In the genomic region with DNA sequence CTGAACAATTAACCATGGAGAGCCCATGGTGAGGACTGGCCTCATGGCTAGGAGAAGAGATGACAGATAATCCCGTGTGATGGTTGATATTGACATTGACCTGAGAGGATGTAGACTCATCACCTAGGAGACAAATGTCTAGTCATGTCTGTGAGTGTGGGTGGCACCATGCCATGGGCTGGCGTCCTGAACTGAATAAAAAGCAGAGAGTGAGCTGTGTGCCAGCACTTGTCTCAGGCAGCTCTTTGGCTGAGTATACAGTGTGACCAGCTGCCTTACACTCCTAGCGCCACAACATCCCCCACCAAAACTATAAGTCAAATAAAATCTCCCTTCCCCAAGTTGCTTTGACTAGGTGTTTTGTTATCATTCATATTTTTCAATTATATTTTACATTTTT, we compare ENCODE assay signal across 14 mouse cellular contexts.
DNase-seq lines count a peak whose midpoint lies in the region; TF ChIP-seq lines count a peak whose summit lies in the region.
"Had no signal": no experiment of that assay in that cellular context is flagged by ENCODE, and none has a peak within 500 bp of the region (broad histone marks: within the 10 kb centered on the region; RNA-seq: fewer than 3 reads in every experiment).

No protein-coding gene starts in this region.

- intact Hi-C loops in heart, postnatal 14 days (cut with DNase I): no loop called here

- TF ChIP-seq POLR2A in brain, embryonic 14.5 days (IDR thresholded peaks at IDR 0.05; ENCODE audit: borderline replicate concordance, extremely low read depth, insufficient read depth, insufficient read length, poor library complexity, severe bottlenecking): no peak

- DNase-seq in cerebellum, postnatal 10 days: peak; percentile 95 to 96
- no peak for DNase-seq in cerebellum, adult 9-11 months
- peak; percentile 48 for DNase-seq in layer of hippocampus, adult 11-12 months (ENCODE audit: low spot score)
- no peak for DNase-seq in layer of hippocampus, adult 9-10 months (ENCODE audit: low spot score)
- DNase-seq in brain, embryonic 14.5 days (ENCODE audit: low read depth): peak; percentile 87
- DNase-seq in layer of hippocampus, postnatal 10 days (ENCODE audit: low spot score in 2 of 2): peak; percentile 48 to 58
- no peak for DNase-seq in kidney, adult 8-10 months
- no peak for DNase-seq in heart, postnatal 14 days
- DNase-seq: heart, adult 11 months; heart, postnatal 10 days; kidney, adult 11 months; kidney, postnatal 4 days; lung, adult 18-20 months; thymus, adult 2 months had no signal

- no peak for TF ChIP-seq CTCF in brain, embryonic 14.5 days (IDR thresholded peaks at IDR 0.05; ENCODE audit: borderline replicate concordance, extremely low read depth, insufficient read depth, insufficient read length)

Comparison
In these comparisons a context has a peak if more than half of its experiments do, and no peak if none do; other contexts are left out.
1. DNase-seq: peak in cerebellum, postnatal 10 days (2 of 2), layer of hippocampus, adult 11-12 months (single experiment), brain, embryonic 14.5 days (single experiment) and layer of hippocampus, postnatal 10 days (2 of 2); none in cerebellum, adult 9-11 months (single experiment), layer of hippocampus, adult 9-10 months (single experiment), kidney, adult 8-10 months (0 of 2) and heart, postnatal 14 days (0 of 2).